Mouse (Mus musculus) lung, adult 18-20 months (tissue): ENCODE measurements at regions not wholly inside any gene's neighbourhood (a gene's known extent, or its start where the extent isn't known, plus 50 kb on each side); places are given as distances from the start of the nearest gene placed in this dataset.

Experiments
- DNase-seq, 2 experiments: peaks; one replicate each; pipeline ENCODE4 v3.0.0; 2022; ENCODE audit warnings: mixed read lengths in 2 of 2

DNA sequence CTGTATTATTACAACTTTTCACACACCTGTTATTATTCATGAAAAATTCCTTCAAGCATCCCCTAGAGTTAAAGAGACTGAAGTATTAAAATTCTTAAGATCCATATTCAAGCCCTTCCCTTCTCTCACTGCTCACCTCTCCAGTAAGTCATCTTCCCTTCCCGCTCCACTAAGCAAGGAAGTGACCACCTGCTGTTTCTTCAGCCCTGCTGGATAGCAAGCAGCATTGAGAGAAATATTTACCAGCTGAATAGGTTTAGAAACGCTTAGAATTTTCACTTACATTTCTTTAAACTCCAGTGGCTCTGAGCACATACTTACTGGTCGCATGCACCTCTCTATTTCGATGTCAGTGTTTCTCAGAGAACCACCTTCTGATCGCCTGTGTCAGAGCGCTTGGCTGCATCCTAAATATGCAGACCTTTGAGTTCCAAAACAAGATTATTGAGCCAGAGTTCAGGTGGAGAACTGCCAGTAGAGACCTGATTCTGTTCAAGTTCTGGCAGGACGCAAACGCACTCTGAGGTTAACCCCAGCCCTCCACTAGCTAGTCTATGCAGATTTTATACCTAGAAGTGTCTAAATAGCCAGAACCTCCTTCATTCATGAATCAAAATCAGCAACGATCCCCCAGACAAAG is 314.9 kb downstream of the Mllt3 start:
- DNase-seq: no peak

DNA sequence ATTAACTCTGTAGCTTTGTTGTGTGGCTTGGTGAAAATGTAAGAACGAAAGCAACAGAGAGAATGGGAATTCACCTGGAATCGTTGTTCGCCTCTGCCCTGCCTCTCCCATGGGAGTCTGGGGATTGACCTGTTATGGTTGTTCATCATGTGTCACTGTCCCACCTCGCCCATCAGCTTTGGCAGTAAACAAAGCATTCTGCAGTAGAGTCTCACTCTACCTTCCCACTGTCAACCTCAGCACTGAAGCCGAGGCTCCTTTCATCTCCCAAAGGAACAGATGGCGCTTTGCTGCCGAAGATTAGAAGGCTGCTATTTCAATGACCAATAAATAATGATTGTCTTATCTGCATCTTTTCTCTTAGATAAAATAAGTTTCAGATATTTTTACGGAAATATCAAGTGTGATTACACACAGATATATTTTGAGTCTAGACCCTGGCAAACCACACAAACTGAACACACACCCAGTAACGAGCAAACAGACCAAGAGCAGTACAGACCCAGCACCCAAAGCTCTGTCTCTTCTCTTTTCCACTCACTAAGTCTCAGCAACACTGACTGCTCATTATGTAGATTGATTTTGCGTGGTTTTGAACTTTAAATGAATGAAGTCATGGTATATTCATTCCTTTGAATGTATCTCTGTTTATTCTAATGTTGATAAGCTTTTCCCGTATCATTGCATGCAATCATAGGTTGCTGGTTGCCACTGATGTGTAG is 317.8 kb downstream of the Mllt3 start:
- DNase-seq: no peak

DNA sequence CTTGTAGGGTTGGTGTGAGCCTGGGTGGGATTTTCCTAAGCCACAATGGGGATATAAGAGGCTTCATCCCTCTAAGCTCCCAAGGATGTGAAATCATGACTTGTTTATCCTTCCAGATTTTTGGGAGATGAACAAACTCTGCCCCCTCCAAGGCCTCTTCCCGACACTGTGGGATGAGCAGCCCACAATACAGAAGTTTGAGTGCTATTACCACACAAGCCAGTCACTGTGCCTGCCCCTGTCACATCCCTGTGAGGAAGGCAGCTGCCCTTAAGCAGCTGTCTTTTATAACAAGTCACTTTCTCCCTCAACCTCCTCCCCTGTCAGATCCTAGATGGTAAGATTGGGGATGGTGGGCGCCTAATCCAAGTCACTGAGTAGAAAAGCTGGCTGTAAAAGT is 320.5 kb downstream of the Mllt3 start:
- peak in 1 of 2 experiments; percentile 9 for DNase-seq

DNA sequence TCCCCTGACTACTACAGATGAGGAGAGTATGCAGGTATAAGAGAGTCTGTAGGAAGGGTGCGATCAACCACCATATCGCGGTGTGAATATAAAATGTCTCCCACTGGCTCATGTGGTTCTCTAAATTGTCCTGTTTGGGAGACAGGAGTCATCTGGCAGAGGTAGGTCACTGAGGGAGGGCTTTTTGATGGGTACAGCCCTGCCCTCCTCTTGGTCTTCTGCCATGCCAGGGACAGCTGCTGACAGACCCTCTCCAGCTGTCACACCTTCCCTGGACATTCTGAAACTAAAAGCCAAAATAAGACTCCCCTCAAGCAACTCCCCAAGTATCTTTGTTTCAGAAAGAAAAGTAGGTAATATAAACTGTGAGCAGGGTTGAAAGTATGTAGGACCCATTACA is 320.9 kb downstream of the Mllt3 start:
- DNase-seq: no peak

DNA sequence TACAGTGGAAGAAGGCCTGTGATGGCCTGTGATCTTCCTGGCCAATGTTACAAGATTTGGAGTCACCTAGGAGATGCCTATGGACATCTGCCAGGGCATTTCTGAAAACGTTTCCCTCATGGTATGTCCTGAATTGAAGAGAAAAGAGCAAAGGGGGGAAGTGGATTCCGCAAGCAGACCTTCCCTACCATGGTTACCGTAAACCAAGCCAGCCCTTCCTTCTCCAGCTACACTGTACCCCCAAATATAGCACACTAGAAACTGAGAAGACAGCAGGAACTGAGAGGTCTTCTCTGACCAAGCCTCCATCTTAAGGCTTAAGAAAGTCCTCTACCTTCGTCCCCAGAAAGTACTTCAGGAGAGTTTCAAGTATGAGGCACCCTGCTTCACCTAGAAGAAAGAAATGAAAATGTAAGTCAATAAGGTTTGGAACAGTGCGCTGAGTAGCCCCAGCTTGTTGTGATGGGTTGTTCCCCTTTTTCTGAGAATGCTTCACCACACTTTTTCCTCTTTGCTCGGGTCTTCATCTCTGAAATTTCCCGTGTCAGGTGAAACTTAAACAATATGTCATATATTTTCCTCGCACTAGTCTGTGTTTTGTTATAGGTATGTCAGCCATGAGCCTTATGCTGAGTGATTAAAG is 321.9 kb downstream of the Mllt3 start:
- DNase-seq: no peak

DNA sequence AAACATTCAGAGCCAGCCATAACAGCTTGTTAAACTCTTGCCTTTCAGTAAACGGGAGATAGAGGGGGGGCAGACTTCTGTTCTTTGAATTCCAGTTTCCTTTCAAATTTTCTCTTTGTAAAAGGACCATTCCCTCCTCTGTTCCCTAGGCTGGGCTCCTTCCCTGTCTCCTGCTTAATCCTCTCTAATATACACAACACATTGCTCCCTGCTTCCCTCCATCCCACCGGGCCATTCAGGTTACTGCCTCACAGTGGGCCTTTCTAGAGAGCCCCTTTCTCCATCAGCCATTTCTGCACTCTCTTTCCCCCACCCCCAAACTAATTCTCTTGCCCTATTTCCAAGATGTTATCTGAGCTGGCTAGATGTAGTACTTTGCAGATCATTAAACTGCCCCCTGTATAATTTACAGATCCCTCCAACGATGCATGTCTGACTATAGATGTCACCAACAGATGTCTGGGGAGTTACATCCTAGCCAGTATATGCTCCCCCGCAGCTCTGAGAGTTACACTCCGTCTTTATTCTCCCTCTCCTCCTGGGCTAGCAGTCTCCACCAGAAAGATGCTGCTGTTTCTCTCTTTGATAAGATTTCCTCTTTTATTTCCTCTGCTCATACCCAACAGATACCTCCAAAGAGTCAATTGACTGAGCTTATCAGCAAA is 324.1 kb downstream of the Mllt3 start:
- DNase-seq: no peak

DNA sequence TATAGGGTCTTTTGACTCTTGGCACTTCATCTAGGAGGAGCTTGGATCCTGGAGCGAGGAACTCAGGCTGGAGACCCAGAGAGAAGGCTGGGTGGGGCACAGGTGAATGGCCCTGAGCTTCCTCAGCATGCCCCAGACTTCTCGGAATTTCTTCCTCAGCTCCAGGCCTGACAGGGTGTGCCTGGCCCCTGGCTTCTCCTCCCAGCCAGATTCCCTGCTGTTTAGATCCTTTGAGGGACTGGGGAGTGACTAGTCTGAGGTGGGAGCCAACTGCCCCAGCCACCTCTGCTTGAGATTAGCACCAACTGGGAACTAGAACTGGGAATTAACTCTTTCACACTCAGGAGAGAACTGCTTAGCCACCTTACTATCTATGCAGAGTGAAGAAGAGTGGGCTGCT is 325.8 kb downstream of the Mllt3 start:
- DNase-seq: no peak

DNA sequence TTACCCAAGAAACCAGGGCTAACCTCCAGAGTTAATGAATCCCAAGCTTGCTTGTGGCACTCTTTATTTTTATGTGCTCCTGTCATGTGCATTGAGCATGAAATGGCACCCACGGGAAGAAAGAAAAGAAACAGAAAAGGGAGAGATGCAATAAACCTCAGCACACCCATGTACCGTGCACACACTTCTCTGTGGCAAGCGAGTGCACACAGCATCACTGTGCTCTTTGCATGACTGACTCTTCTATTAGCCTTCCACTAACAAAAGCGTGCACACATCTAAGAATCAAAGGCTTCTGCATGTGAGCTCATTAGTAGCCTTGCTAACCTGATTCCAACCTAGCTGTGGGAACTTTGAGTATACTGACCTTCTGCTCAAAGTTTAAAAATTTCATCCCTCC is 330.3 kb downstream of the Mllt3 start:
- DNase-seq: no peak

DNA sequence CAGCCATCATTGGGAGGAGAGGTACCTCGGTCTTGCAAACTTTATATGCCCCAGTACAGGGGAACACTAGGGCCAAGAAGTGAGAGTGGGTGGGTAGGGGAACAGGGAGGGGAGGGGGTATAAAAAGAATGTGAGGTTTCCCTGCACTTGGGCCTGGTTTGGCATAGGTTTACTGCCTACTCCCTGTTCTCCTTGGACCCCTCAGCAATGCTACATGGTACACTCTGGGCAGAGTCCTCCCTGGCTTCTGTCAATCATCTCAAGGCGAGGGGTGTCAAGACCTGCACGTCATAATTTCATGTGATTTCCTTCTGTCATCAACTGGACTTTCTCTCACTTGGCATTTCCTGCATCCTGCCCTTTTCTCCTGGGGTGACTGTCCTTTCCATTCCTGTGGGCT is 330.9 kb downstream of the Mllt3 start:
- DNase-seq: no peak

DNA sequence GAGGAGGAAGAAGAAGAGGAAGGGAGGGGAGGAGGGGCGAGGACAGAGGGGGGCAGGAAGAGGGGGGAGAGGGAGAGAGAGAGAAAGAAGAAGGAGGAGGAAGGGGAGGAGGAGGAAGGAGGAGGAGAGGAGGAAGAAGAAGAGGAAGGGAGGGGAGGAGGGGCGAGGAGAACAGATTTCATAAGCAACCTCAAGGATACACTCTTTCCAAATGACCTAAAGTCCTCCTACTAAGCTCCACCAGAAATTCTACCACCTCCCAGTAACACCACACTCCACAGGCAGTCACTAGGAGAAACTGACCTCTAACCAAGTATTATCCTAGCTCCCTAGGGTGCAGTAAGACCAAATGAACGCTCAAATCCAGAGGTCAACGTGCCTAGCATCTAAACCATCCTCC is 332.1 kb downstream of the Mllt3 start:
- no peak for DNase-seq

DNA sequence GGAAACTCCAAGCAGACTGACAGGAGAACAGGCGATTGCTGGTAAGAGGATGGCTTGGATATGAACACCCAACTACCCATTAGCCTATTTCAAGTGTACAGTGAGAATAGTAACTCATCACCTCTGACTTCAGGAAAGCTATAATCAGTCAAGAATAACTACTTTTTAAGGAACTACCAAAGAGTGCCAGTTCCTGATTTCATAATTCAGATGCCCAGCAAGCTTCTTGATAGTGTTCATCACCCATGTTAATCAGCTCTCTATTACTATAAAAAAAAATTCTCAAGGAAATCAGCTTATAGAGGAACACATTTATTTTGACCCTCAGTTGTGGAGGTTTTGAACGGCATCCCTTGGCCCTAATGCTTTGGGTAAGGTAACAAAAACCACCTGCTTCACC is 332.7 kb downstream of the Mllt3 start:
- no peak for DNase-seq

DNA sequence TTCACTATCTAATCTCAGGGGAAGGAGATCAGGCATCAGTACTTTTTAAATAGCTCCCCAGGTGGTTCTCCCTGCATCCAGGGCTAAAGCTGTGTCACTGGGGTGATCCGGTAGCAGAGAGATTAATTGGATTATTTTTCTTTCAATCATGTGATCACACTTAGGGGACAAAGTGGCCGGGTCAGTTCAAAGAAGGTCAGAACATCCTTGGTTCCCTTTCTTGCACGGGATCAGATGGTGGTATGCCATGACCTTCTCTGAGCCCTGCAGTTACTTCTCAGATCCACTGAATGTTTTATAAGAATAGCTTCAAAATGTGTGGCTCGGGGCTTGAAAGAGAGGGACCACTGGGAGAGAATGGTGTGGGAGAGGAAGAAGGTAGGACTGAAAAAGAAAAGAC is 333.6 kb downstream of the Mllt3 start:
- DNase-seq: no peak

DNA sequence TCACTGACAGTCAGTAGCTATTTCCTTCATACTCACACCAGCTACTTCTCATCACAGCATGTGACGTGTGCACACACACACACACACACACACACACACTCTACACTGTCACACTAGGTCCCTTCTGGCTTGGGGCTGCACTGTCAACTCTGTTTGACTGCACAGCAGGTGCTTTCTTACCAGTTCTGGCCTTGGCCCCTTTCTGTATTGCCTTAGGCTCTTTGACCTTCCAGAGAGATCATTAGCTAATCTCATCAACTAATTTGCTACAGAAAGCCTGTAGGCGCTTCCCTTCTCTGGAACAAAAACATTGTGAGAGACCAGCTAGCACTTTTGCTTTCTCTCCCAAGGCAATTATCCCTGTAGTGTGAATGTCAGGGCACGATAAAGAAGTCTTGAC is 334.4 kb downstream of the Mllt3 start:
- DNase-seq: no peak

DNA sequence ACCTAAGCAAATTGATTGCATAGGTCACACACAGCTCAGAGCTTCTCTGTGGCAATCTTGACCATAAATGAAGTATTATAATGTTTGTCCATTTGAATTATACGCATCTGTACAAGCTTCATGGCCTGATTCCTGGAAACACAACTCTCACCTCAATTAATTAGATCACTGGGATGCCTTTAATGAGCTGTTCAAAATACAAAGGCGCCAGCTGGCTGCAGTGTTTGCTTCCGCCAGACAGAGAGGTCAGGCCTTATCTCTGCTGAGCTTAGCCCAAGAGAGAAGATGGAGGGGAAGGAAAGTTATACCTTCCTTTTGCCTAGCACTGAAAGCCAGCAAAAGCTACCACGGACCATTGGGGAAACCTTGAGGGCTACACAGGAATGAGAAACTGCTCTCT is 336.2 kb downstream of the Mllt3 start:
- no peak for DNase-seq

DNA sequence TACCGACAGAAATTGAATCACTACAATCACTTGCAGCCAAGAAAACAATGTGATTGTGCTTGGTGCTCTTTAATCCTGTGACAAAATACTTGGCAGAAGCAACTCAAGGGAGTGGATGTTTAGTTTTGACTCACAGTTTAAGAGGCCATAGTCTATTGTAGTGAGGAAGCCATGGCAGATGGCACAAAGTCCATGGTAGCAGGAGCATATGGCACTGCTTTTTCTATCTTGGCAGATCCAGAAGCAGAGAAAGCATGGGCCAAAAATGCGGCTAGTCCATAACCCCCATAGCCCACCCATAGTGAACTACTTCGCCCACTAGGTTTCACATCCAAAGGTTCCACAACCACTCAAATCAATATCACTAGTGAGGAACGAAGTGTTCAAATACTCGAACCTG is 337.4 kb downstream of the Mllt3 start:
- no peak for DNase-seq

DNA sequence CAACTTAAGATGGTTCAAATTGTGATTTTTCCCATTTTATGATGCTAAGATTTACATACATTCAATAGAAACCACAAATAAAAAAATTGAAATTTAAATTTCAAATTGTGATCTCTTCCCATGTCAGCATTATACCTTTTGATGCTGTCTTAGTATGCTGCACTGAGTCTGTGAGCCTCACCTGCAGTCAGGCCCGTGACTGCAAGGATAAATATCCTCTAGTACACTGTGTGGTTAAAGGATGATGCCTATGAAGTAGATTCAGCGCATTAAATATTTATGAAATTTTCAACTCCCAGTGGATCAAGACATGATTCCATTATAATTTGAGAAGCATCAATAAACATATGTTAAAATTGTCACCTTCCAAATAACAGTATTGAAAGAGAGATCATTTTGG is 340.4 kb downstream of the Mllt3 start:
- DNase-seq: no peak

DNA sequence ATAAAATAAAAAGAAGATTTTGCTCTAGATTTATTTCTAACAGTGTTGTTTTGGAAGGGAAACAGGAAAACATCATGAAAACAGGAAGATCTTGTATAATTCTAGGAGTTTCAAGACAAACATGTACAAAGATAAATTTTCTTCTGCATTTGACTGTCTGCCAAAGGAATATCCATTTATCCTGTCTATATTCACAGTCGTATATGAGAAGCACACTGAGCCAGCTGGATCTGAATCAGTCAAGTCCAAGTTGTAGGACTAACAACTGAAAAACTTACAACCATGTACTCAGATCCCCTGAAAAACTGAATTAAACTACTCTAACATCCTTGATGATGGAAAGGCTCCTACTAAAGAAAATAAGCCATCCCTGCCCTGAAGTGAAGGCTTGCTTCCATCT is 348.2 kb downstream of the Mllt3 start:
- DNase-seq: no peak

DNA sequence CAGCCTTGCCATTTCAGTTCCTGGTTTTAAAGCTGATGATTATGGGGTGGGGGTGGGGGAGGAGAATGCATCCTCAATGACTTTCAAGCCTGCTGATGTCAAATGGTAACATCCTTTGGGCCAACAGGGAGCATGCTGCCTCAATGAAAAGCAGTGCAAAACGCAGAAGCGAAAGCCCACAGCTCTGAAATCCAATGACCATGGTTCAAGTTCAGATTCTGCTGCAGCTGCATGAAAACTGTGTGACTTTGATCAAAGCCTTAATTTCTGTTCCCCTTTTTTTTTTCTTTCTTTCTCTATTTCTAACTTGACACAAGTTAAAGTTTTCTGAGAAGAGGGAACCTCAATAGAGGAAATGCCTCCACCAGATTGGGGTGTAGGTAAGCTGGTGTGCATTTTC is 350.4 kb downstream of the Mllt3 start:
- DNase-seq: no peak

DNA sequence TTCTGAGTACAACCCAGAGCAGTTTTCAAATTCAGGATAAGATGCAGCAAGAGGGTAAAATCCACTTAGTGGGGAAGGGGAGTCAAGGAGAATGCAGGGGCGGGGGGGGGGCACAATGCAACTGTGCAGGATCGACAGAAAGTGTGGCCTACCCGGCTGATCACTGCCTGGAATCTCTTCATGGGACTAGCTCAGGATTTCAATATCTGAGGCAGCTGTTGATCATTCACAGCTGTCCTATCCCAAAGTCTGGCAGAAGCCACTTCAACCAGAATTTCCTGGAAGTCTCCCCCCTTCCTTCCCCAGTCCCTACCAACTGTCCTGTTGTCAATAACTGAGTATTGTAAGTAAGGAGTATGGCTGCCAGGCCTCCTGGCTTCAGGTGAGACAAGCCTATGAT is 362.1 kb downstream of the Mllt3 start:
- DNase-seq: no peak

DNA sequence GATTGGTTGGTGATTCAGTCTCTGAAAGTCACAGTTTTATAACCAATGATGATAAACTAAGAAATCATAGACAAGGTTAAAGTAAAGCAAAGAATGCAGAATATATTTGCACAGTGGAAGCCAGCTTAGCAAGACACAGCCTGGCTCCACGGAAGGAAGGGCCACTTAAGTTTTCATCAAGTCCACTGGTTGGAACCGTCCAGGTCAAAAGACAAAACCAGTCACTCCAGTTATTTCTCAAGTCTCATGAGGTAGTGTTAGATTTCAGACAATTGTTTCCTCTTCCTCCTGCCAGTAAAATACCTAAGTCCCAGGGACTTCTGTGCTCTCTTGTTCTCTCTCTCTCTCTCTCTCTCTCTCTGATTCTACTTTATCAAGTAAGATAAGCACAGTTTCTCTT is 363.0 kb downstream of the Mllt3 start:
- DNase-seq: peak in 1 of 2 experiments; percentile 45

DNA sequence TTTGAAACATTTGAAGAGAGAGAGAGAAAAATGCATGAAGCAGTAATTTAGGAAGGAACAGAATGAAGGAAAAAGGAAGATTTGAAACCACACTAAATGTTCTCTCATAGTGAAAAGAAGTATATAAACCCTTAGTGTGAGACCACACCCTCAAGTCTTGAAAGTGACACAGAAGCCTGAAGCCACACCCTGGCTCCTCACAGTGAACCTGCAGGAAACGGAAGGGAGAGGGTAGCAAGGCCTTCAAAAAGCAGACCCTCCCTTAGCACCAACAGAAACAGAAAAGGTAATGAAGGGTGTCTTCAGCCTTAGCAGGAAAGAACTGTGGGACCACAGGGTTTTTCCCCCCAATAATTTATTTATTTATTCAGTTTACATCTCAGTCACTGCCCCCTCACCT is 363.7 kb downstream of the Mllt3 start:
- DNase-seq: no peak

DNA sequence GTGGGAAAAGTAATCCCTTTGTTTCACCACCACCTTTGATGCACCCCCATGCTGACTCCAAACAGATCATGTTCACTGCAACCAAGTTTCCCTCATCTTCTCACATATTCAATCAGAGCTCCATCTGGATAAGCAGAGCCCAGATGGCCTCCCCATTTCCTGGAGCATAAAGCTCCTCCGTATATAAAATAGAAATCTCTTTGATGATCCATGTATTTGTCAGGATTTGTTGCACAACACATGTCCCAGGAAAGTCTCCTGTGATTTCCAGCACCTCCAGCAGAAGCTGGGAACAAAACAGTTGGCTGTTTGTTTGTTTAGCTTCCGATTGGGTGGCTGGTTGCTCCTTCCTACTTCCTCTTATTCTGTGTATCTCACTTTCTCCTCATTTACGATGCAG is 364.9 kb downstream of the Mllt3 start:
- no peak for DNase-seq

DNA sequence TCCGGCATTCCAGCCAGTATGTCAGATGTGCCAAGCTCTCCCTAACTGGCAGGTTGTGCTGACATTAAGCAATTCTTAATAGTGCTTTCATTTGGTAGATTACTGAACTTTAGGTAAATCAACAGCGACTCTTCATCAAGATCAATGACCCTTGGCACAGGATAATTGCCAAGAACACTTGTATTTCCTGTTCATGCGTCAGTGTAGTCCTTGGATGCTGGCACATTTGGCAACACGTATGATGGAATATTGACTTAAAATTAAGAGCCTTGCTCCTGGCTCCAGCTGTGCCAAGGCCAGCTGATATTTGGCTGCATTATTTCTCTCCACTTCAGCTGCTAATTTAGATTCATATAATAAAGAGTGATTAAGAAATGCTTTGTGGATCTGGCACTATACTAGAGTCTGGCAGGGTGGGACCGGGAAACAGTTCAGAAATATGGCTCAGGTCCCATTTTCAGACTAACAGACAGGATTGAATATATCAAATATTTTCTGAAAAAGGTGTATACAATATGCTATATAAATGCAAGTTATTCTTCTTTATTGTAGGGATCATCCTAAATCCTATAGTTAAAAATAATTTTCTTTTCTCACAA is 365.5 kb downstream of the Mllt3 start:
- DNase-seq: peak; percentile 49 to 81

DNA sequence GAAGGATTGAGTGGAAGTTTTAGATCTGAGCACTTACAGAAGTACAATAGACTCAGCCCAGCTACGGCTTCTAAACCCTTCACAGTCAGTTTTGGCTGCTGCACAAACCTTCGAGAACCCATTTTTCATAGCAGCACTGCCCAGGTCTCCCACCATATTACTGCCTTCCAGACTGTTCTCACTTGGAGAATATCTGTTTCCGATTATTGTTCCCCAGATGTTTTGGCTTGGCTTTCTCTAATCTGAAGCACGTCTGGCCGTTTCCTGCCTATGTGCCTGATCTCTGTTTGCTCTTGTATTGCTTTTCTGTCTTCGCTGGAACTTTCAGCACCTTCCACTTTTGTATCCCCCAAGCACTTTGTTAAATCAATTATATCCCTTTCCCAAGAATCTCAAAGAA is 368.0 kb downstream of the Mllt3 start:
- no peak for DNase-seq
